Mouse (Mus musculus): ENCODE data around the gene Lrrc10. TPM values are rescaled to one million over a fixed set of nuclear protein-coding genes. Genes with fewer than 3 reads are reported as not detected.

Lrrc10 gene
- polyA plus RNA-seq, 1 experiment from 2014 or later = 0.23 TPM

DNA sequence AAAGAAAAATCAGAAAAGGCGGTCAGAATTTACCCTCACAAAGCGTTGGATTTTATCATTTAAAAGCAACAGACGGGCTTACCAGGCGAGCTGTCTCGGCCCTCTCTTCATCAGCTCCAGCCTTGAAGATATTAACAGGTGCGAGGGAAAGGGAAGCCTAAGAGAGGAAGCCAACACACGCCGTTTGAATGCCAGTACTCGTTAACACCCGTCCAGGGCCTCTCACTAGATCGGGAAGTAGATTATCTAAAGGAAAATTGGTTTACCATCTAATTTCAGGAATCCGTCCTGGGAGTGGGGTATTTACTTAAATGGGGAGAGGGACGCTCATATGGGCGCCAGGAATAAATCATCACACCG, 17.7 kb downstream of the Lrrc10 start:
- peak; percentile 35 for ATAC-seq (replicated peaks; ENCODE audit: low FRiP score)
- peak overlapping the region; percentile 93 for H3K4me3 ChIP-seq (ENCODE audit: low read depth, low read length)
- H3K4me2 ChIP-seq = peak overlapping the region; percentile 93
- peak overlapping the region; percentile 92 for H3K27ac ChIP-seq (ENCODE audit: low read depth, low read length)
- peaks cover 10% of the 10 kb centered on the region; the same call in 1 of the 2 replicates for H3K4me1 ChIP-seq (replicated peaks; ENCODE audit: control insufficient read depth, insufficient read depth, low read length)
- H3K9me3 ChIP-seq (ENCODE audit: control insufficient read depth, low read length) = no peaks in the 10 kb centered on the region
- DNase-seq (ENCODE audit: low spot score) = no peak
- peaks cover 35% of the 10 kb centered on the region for H3K36me3 ChIP-seq (ENCODE audit: control insufficient read depth, insufficient read depth, low read length)
- WGBS = 1% methylated on average over 15 of the region's 15 CpGs
- no peaks in the 10 kb centered on the region for H3K27me3 ChIP-seq (replicated peaks; ENCODE audit: control insufficient read depth, insufficient read depth, low read length)
- peak overlapping the region; percentile 98 for H3K9ac ChIP-seq (ENCODE audit: low read depth, low read length)

GRCm38 (mm10) chr10:117063254-117064021, 18.3 kb downstream of the Lrrc10 start, which contains the start of gene Cct2:
TSS of gene Cct2 (minus strand) at chr10:117063814.
- ATAC-seq (replicated peaks; ENCODE audit: low FRiP score) (peak; percentile 91), DNase-seq (ENCODE audit: low spot score) (peak; percentile 95)
- under 1% methylated on average over 66 of the region's 68 CpGs for WGBS
- peak within 1 kb of the TSS; percentile 93 for H3K4me3 ChIP-seq (ENCODE audit: low read depth, low read length)
- no peaks in the 10 kb centered on the region for H3K27me3 ChIP-seq (replicated peaks; ENCODE audit: control insufficient read depth, insufficient read depth, low read length)
- H3K27ac ChIP-seq (ENCODE audit: low read depth, low read length) = peak within 1 kb of the TSS; percentile 92
- H3K9ac ChIP-seq (ENCODE audit: low read depth, low read length) = peak within 1 kb of the TSS; percentile 98
- peak within 1 kb of the TSS; percentile 93 for H3K4me2 ChIP-seq
- peaks cover 10% of the 10 kb centered on the region; the same call in 1 of the 2 replicates for H3K4me1 ChIP-seq (replicated peaks; ENCODE audit: control insufficient read depth, insufficient read depth, low read length)
- H3K36me3 ChIP-seq (ENCODE audit: control insufficient read depth, insufficient read depth, low read length) = peaks cover 32% of the 10 kb centered on the region
- no peaks in the 10 kb centered on the region for H3K9me3 ChIP-seq (ENCODE audit: control insufficient read depth, low read length)

DNA sequence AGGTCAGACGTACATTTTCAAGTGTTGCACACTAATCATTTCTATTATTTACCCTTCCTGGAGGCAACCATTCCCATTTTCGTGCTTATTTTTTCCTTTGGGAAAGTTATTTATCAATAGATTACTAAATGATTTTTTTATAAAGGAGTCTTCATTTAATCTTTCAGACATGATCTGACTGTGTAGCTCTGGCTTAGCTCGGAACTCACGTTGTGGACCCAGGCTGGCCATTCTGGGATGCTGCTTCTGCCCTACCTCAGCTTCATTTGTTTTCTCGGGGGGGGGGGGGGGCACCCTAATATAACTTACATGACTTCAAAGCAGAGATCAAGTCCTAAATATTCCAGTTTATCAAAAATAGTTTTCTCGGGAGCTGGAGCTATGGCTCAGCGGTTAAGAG, 18.9 kb downstream of the Lrrc10 start:
- Histone ChIP-seq H3K36me3 (ENCODE audit: control insufficient read depth, insufficient read depth, low read length) (peaks cover 27% of the 10 kb centered on the region), H3K9me3 (ENCODE audit: control insufficient read depth, low read length) (no peaks in the 10 kb centered on the region), H3K4me3 (ENCODE audit: low read depth, low read length) (peak overlapping the region; percentile 93), H3K9ac (ENCODE audit: low read depth, low read length) (peak overlapping the region; percentile 44; the same call in 1 of the 2 replicates), H3K27me3 (replicated peaks; ENCODE audit: control insufficient read depth, insufficient read depth, low read length) (no peaks in the 10 kb centered on the region), H3K4me1 (replicated peaks; ENCODE audit: control insufficient read depth, insufficient read depth, low read length) (peaks cover 10% of the 10 kb centered on the region; the same call in 1 of the 2 replicates), H3K4me2 (peak overlapping the region; percentile 71), H3K27ac (ENCODE audit: low read depth, low read length) (peak overlapping the region; percentile 92; the same call in 1 of the 2 replicates)
- DNase-seq (ENCODE audit: low spot score) = no peak
- ATAC-seq (replicated peaks; ENCODE audit: low FRiP score) = no peak
- WGBS = 7% methylated on average over 7 of the region's 7 CpGs

- H3K4me2 ChIP-seq = no peak overlapping the region
- peaks cover 13% of the 10 kb centered on the region; the same call in 1 of the 2 replicates for H3K36me3 ChIP-seq (ENCODE audit: control insufficient read depth, insufficient read depth, low read length)
- no peaks in the 10 kb centered on the region for H3K27me3 ChIP-seq (replicated peaks; ENCODE audit: control insufficient read depth, insufficient read depth, low read length)
- no peak overlapping the region for H3K27ac ChIP-seq (ENCODE audit: low read depth, low read length)
- no peak for DNase-seq (ENCODE audit: low spot score)
- 94% methylated on average over 3 of the region's 3 CpGs for WGBS
- H3K9me3 ChIP-seq (ENCODE audit: control insufficient read depth, low read length) = no peaks in the 10 kb centered on the region
- no peak overlapping the region for H3K4me3 ChIP-seq (ENCODE audit: low read depth, low read length)
- H3K4me1 ChIP-seq (replicated peaks; ENCODE audit: control insufficient read depth, insufficient read depth, low read length) = no peaks in the 10 kb centered on the region; the same call in 1 of the 2 replicates
- no peak overlapping the region for H3K9ac ChIP-seq (ENCODE audit: low read depth, low read length)
- no peak for ATAC-seq (replicated peaks; ENCODE audit: low FRiP score)
These were observed 24.0 kb downstream of the Lrrc10 start for GRCm38 (mm10) chr10:117069109-117069508.

- DNase-seq (ENCODE audit: low spot score) (no peak), ATAC-seq (replicated peaks; ENCODE audit: low FRiP score) (no peak)
- Histone ChIP-seq H3K4me3 (ENCODE audit: low read depth, low read length) (no peak overlapping the region), H3K36me3 (ENCODE audit: control insufficient read depth, insufficient read depth, low read length) (peaks cover 30% of the 10 kb centered on the region), H3K4me1 (replicated peaks; ENCODE audit: control insufficient read depth, insufficient read depth, low read length) (no peaks in the 10 kb centered on the region), H3K4me2 (no peak overlapping the region), H3K9me3 (ENCODE audit: control insufficient read depth, low read length) (no peaks in the 10 kb centered on the region), H3K27ac (ENCODE audit: low read depth, low read length) (no peak overlapping the region), H3K9ac (ENCODE audit: low read depth, low read length) (no peak overlapping the region), H3K27me3 (replicated peaks; ENCODE audit: control insufficient read depth, insufficient read depth, low read length) (no peaks in the 10 kb centered on the region)
- 90% methylated on average over 18 of the region's 18 CpGs for WGBS
These were observed 27.2 kb downstream of the Lrrc10 start for GRCm38 (mm10) chr10:117072191-117072888.

- H3K36me3 ChIP-seq (ENCODE audit: control insufficient read depth, insufficient read depth, low read length) = peaks cover 31% of the 10 kb centered on the region
- no peaks in the 10 kb centered on the region for H3K4me1 ChIP-seq (replicated peaks; ENCODE audit: control insufficient read depth, insufficient read depth, low read length)
- ATAC-seq (replicated peaks; ENCODE audit: low FRiP score) = no peak
- 85% methylated on average over 7 of the region's 7 CpGs for WGBS
- H3K27ac ChIP-seq (ENCODE audit: low read depth, low read length) = no peak overlapping the region
- no peak overlapping the region for H3K4me3 ChIP-seq (ENCODE audit: low read depth, low read length)
- H3K4me2 ChIP-seq = no peak overlapping the region
- H3K27me3 ChIP-seq (replicated peaks; ENCODE audit: control insufficient read depth, insufficient read depth, low read length) = no peaks in the 10 kb centered on the region
- no peaks in the 10 kb centered on the region for H3K9me3 ChIP-seq (ENCODE audit: control insufficient read depth, low read length)
- DNase-seq (ENCODE audit: low spot score) = no peak
- H3K9ac ChIP-seq (ENCODE audit: low read depth, low read length) = no peak overlapping the region
These were observed 28.0 kb downstream of the Lrrc10 start for GRCm38 (mm10) chr10:117073176-117073575.

GRCm38 (mm10) chr10:117078284-117078683, 33.1 kb downstream of the Lrrc10 start:
- Histone ChIP-seq H3K36me3 (ENCODE audit: control insufficient read depth, insufficient read depth, low read length) (peaks cover 38% of the 10 kb centered on the region), H3K4me3 (ENCODE audit: low read depth, low read length) (no peak overlapping the region), H3K4me1 (replicated peaks; ENCODE audit: control insufficient read depth, insufficient read depth, low read length) (no peaks in the 10 kb centered on the region), H3K9ac (ENCODE audit: low read depth, low read length) (no peak overlapping the region), H3K4me2 (no peak overlapping the region), H3K27me3 (replicated peaks; ENCODE audit: control insufficient read depth, insufficient read depth, low read length) (no peaks in the 10 kb centered on the region), H3K9me3 (ENCODE audit: control insufficient read depth, low read length) (no peaks in the 10 kb centered on the region), H3K27ac (ENCODE audit: low read depth, low read length) (no peak overlapping the region)
- ATAC-seq (replicated peaks; ENCODE audit: low FRiP score) (peak; percentile 81), DNase-seq (ENCODE audit: low spot score) (no peak)
- 66% methylated on average over 6 of the region's 6 CpGs for WGBS

- Histone ChIP-seq H3K9me3 (ENCODE audit: control insufficient read depth, low read length) (no peaks in the 10 kb centered on the region), H3K4me3 (ENCODE audit: low read depth, low read length) (no peak overlapping the region), H3K4me1 (replicated peaks; ENCODE audit: control insufficient read depth, insufficient read depth, low read length) (no peaks in the 10 kb centered on the region), H3K27ac (ENCODE audit: low read depth, low read length) (no peak overlapping the region), H3K4me2 (no peak overlapping the region), H3K36me3 (ENCODE audit: control insufficient read depth, insufficient read depth, low read length) (peaks cover 30% of the 10 kb centered on the region), H3K9ac (ENCODE audit: low read depth, low read length) (no peak overlapping the region), H3K27me3 (replicated peaks; ENCODE audit: control insufficient read depth, insufficient read depth, low read length) (no peaks in the 10 kb centered on the region)
- WGBS = 89% methylated on average over 4 of the region's 4 CpGs
- DNase-seq (ENCODE audit: low spot score) = no peak
- ATAC-seq (replicated peaks; ENCODE audit: low FRiP score) = no peak
These were observed 36.2 kb downstream of the Lrrc10 start for GRCm38 (mm10) chr10:117081326-117081725.

Measured in liver, embryonic 11.5 days (tissue).